Mouse (Mus musculus): ENCODE measurements around the gene Prss53. TPM values are rescaled to one million over a fixed set of nuclear protein-coding genes. Genes with fewer than 3 reads are reported as not detected.

Gene Prss53
- polyA plus RNA-seq (2015; fragmentation: Nextera tagmentation; extraction: Ambion mirVana) = 1.1 and 1.2 TPM in 2 replicates

- H3K27me3 ChIP-seq (ENCODE audit: control insufficient read depth, insufficient read depth, low read depth, low read length) = no peaks in the 10 kb centered on the region
- no peak within 1 kb of the TSS for H3K9ac ChIP-seq (ENCODE audit: low read depth, low read length)
- H3K4me2 ChIP-seq (ENCODE audit: low read length) = no peak within 1 kb of the TSS
- 39% methylated on average over 4 of the region's 4 CpGs for WGBS
- ATAC-seq = no peak
- H3K36me3 ChIP-seq (ENCODE audit: control insufficient read depth, insufficient read depth, low read length) = peaks cover 35% of the 10 kb centered on the region
- H3K9me3 ChIP-seq (replicated peaks; ENCODE audit: control insufficient read depth, low read length, poor library complexity, severe bottlenecking) = no peaks in the 10 kb centered on the region
- no peak within 1 kb of the TSS for H3K27ac ChIP-seq (ENCODE audit: low read length)
- no peak within 1 kb of the TSS for H3K4me3 ChIP-seq (ENCODE audit: low read depth, low read length)
- peaks cover 8% of the 10 kb centered on the region for H3K4me1 ChIP-seq (ENCODE audit: control insufficient read depth, insufficient read depth, low read length)
Measured at GRCm38 (mm10) chr7:127890798-127891197, at the start of gene Prss53. Gene Prss53, minus strand, starts transcription at chr7:127890970.

- Histone ChIP-seq H3K4me2 (ENCODE audit: low read length) (peak overlapping the region; percentile 80), H3K27me3 (ENCODE audit: control insufficient read depth, insufficient read depth, low read depth, low read length) (no peaks in the 10 kb centered on the region), H3K4me3 (ENCODE audit: low read depth, low read length) (peak overlapping the region; percentile 54), H3K27ac (ENCODE audit: low read length) (peak overlapping the region; percentile 77), H3K9ac (ENCODE audit: low read depth, low read length) (peak overlapping the region; percentile 75), H3K4me1 (ENCODE audit: control insufficient read depth, insufficient read depth, low read length) (peaks cover 10% of the 10 kb centered on the region), H3K36me3 (ENCODE audit: control insufficient read depth, insufficient read depth, low read length) (no peaks in the 10 kb centered on the region), H3K9me3 (replicated peaks; ENCODE audit: control insufficient read depth, low read length, poor library complexity, severe bottlenecking) (no peaks in the 10 kb centered on the region)
- peak; percentile 1; the same call in 1 of the 2 replicates for ATAC-seq
- 55% methylated on average over 18 of the region's 18 CpGs for WGBS
Measured at GRCm38 (mm10) chr7:127936216-127936884, 45.6 kb upstream of the Prss53 start.

GRCm38 (mm10) chr7:127935748-127936159 is 45.0 kb upstream of the Prss53 start:
- Histone ChIP-seq H3K27me3 (ENCODE audit: control insufficient read depth, insufficient read depth, low read depth, low read length) (no peaks in the 10 kb centered on the region), H3K4me3 (ENCODE audit: low read depth, low read length) (peak overlapping the region; percentile 54), H3K36me3 (ENCODE audit: control insufficient read depth, insufficient read depth, low read length) (no peaks in the 10 kb centered on the region), H3K27ac (ENCODE audit: low read length) (peak overlapping the region; percentile 77), H3K4me1 (ENCODE audit: control insufficient read depth, insufficient read depth, low read length) (peaks cover 10% of the 10 kb centered on the region), H3K9ac (ENCODE audit: low read depth, low read length) (peak overlapping the region; percentile 75), H3K9me3 (replicated peaks; ENCODE audit: control insufficient read depth, low read length, poor library complexity, severe bottlenecking) (no peaks in the 10 kb centered on the region), H3K4me2 (ENCODE audit: low read length) (peak overlapping the region; percentile 80)
- under 1% methylated on average over 35 of the region's 38 CpGs for WGBS
- peak; percentile 77 for ATAC-seq

GRCm38 (mm10) chr7:127935028-127935722 is 44.4 kb upstream of the Prss53 start:
- Histone ChIP-seq H3K4me3 (ENCODE audit: low read depth, low read length) (peak overlapping the region; percentile 54), H3K27ac (ENCODE audit: low read length) (peak overlapping the region; percentile 77), H3K9ac (ENCODE audit: low read depth, low read length) (peak overlapping the region; percentile 75), H3K4me2 (ENCODE audit: low read length) (peak overlapping the region; percentile 80), H3K36me3 (ENCODE audit: control insufficient read depth, insufficient read depth, low read length) (no peaks in the 10 kb centered on the region), H3K27me3 (ENCODE audit: control insufficient read depth, insufficient read depth, low read depth, low read length) (peaks cover 3% of the 10 kb centered on the region; the same call in 1 of the 2 replicates), H3K9me3 (replicated peaks; ENCODE audit: control insufficient read depth, low read length, poor library complexity, severe bottlenecking) (no peaks in the 10 kb centered on the region), H3K4me1 (ENCODE audit: control insufficient read depth, insufficient read depth, low read length) (peaks cover 10% of the 10 kb centered on the region)
- ATAC-seq = peak; percentile 95
- WGBS = 6% methylated on average over 31 of the region's 32 CpGs

GRCm38 (mm10) chr7:127934075-127934474 is 43.3 kb upstream of the Prss53 start:
- Histone ChIP-seq H3K27ac (ENCODE audit: low read length) (no peak overlapping the region), H3K27me3 (ENCODE audit: control insufficient read depth, insufficient read depth, low read depth, low read length) (peaks cover 11% of the 10 kb centered on the region), H3K4me3 (ENCODE audit: low read depth, low read length) (no peak overlapping the region), H3K9me3 (replicated peaks; ENCODE audit: control insufficient read depth, low read length, poor library complexity, severe bottlenecking) (no peaks in the 10 kb centered on the region), H3K9ac (ENCODE audit: low read depth, low read length) (no peak overlapping the region), H3K4me2 (ENCODE audit: low read length) (no peak overlapping the region), H3K4me1 (ENCODE audit: control insufficient read depth, insufficient read depth, low read length) (peaks cover 10% of the 10 kb centered on the region), H3K36me3 (ENCODE audit: control insufficient read depth, insufficient read depth, low read length) (no peaks in the 10 kb centered on the region)
- no peak for ATAC-seq
- 96% methylated on average over 5 of the region's 5 CpGs for WGBS

GRCm38 (mm10) chr7:127932273-127933031 is 41.7 kb upstream of the Prss53 start:
- no peak overlapping the region for H3K27ac ChIP-seq (ENCODE audit: low read length)
- H3K36me3 ChIP-seq (ENCODE audit: control insufficient read depth, insufficient read depth, low read length) = no peaks in the 10 kb centered on the region
- no peaks in the 10 kb centered on the region for H3K9me3 ChIP-seq (replicated peaks; ENCODE audit: control insufficient read depth, low read length, poor library complexity, severe bottlenecking)
- no peak overlapping the region for H3K9ac ChIP-seq (ENCODE audit: low read depth, low read length)
- WGBS = 16% methylated on average over 13 of the region's 13 CpGs
- H3K4me3 ChIP-seq (ENCODE audit: low read depth, low read length) = no peak overlapping the region
- H3K27me3 ChIP-seq (ENCODE audit: control insufficient read depth, insufficient read depth, low read depth, low read length) = peaks cover 26% of the 10 kb centered on the region
- ATAC-seq = no peak
- peaks cover 10% of the 10 kb centered on the region for H3K4me1 ChIP-seq (ENCODE audit: control insufficient read depth, insufficient read depth, low read length)
- no peak overlapping the region for H3K4me2 ChIP-seq (ENCODE audit: low read length)

GRCm38 (mm10) chr7:127931351-127932135 is 40.8 kb upstream of the Prss53 start:
- 39% methylated on average over 13 of the region's 13 CpGs for WGBS
- Histone ChIP-seq H3K4me2 (ENCODE audit: low read length) (no peak overlapping the region), H3K27ac (ENCODE audit: low read length) (no peak overlapping the region), H3K9me3 (replicated peaks; ENCODE audit: control insufficient read depth, low read length, poor library complexity, severe bottlenecking) (no peaks in the 10 kb centered on the region), H3K9ac (ENCODE audit: low read depth, low read length) (no peak overlapping the region), H3K4me1 (ENCODE audit: control insufficient read depth, insufficient read depth, low read length) (peaks cover 10% of the 10 kb centered on the region), H3K36me3 (ENCODE audit: control insufficient read depth, insufficient read depth, low read length) (no peaks in the 10 kb centered on the region), H3K27me3 (ENCODE audit: control insufficient read depth, insufficient read depth, low read depth, low read length) (peaks cover 26% of the 10 kb centered on the region), H3K4me3 (ENCODE audit: low read depth, low read length) (no peak overlapping the region)
- ATAC-seq = no peak

GRCm38 (mm10) chr7:127930636-127931035 is 39.9 kb upstream of the Prss53 start:
- no peak for ATAC-seq
- H3K4me1 ChIP-seq (ENCODE audit: control insufficient read depth, insufficient read depth, low read length) = peaks cover 5% of the 10 kb centered on the region
- WGBS = 79% methylated on average over 5 of the region's 5 CpGs
- no peak overlapping the region for H3K9ac ChIP-seq (ENCODE audit: low read depth, low read length)
- no peak overlapping the region for H3K4me3 ChIP-seq (ENCODE audit: low read depth, low read length)
- H3K27ac ChIP-seq (ENCODE audit: low read length) = no peak overlapping the region
- no peaks in the 10 kb centered on the region for H3K9me3 ChIP-seq (replicated peaks; ENCODE audit: control insufficient read depth, low read length, poor library complexity, severe bottlenecking)
- H3K4me2 ChIP-seq (ENCODE audit: low read length) = no peak overlapping the region
- H3K27me3 ChIP-seq (ENCODE audit: control insufficient read depth, insufficient read depth, low read depth, low read length) = peaks cover 26% of the 10 kb centered on the region
- H3K36me3 ChIP-seq (ENCODE audit: control insufficient read depth, insufficient read depth, low read length) = no peaks in the 10 kb centered on the region; the same call in 1 of the 2 replicates
